Mouse (Mus musculus): ENCODE data around the gene Kat14. TPM values are rescaled to one million over a fixed set of nuclear protein-coding genes. Genes with fewer than 3 reads are reported as not detected.

Gene Kat14
- polyA plus RNA-seq, 1 experiment: not detected

DNA sequence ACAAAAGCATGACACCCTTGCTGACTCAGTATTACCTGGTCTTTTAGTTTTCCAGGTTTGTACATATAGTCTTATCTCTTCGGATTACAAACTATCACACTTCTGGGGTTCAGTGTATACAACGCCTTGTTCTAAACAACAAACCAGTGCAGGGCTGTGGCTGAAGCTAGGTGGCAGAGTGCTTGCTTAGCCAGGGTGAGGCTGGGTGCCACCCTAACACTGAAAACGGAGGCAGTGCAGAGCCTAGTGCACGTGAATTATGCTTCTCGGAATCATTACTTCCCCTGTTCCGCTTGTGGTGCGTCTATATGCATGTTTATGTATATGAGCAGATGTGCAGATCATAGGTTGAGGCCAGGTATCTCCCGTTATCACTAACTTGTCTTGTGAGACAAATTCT, 59.9 kb downstream of the Kat14 start:
- no peak overlapping the region for H3K4me3 ChIP-seq (ENCODE audit: insufficient read depth, low read depth, low read length)
- no peaks in the 10 kb centered on the region for H3K4me1 ChIP-seq (ENCODE audit: control insufficient read depth, insufficient read depth, low read length)
- no peak overlapping the region for H3K27ac ChIP-seq (ENCODE audit: insufficient read depth, low read depth, low read length)
- 84% methylated on average over 8 of the region's 8 CpGs for WGBS
- no peak for TF ChIP-seq CTCF (IDR thresholded peaks at IDR 0.05; ENCODE audit: insufficient read depth, low read depth, low read length)
- no peak for TF ChIP-seq POLR2A (IDR thresholded peaks at IDR 0.05; ENCODE audit: insufficient read depth, low read depth, low read length)

DNA sequence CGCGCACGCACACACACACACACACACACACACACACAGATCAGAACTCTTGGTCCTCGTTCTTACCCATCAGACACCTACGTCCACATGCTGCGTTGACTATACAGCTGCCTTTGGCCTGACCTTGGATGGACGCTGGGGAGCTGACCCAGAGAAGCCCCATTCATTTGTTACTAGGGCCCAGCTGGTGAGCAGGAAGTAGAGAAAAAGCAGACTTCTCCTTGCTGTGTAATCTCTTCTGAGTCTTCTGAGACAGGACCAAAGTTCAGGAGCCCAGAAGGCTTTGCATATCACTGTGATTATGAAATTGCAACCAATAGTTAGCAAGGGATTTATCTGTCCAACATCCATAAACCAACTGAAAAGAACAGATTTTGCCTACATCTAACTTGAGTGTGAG, 60.4 kb downstream of the Kat14 start:
- no peak for TF ChIP-seq POLR2A (IDR thresholded peaks at IDR 0.05; ENCODE audit: insufficient read depth, low read depth, low read length)
- no peak for TF ChIP-seq CTCF (IDR thresholded peaks at IDR 0.05; ENCODE audit: insufficient read depth, low read depth, low read length)
- Histone ChIP-seq H3K4me3 (ENCODE audit: insufficient read depth, low read depth, low read length) (no peak overlapping the region), H3K27ac (ENCODE audit: insufficient read depth, low read depth, low read length) (no peak overlapping the region), H3K4me1 (ENCODE audit: control insufficient read depth, insufficient read depth, low read length) (no peaks in the 10 kb centered on the region)
- WGBS: 84% methylated on average over 7 of the region's 7 CpGs

DNA sequence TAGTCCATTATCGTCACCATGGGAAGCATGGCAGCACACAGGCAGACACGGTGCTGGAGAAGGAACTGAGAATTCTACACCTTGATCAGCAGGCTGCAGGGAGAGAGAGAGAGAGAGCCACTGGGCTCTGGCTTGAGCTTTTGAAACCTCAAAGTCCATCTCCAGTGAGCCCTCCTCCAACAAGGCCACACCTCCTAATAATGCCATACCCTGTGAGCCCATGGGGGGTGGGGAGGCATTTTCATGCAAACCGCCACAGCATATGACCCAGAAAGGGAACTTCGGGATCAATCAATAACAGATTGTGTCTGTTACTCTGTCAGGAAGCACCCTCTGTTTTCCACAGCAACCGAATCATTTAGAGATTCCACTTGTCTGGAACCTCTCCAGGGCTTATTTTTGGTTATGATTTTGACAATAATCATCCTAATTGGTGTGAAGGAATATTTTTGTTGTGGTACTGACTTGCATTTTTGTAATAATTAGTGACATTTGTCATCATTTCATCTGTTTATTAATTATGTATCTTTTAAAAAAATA, 62.6 kb downstream of the Kat14 start:
- TF ChIP-seq CTCF (IDR thresholded peaks at IDR 0.05; ENCODE audit: insufficient read depth, low read depth, low read length) (no peak), POLR2A (IDR thresholded peaks at IDR 0.05; ENCODE audit: insufficient read depth, low read depth, low read length) (no peak)
- no peak overlapping the region for H3K4me3 ChIP-seq (ENCODE audit: insufficient read depth, low read depth, low read length)
- H3K4me1 ChIP-seq (ENCODE audit: control insufficient read depth, insufficient read depth, low read length): no peaks in the 10 kb centered on the region
- no peak overlapping the region for H3K27ac ChIP-seq (ENCODE audit: insufficient read depth, low read depth, low read length)
- WGBS: 73% methylated on average over 5 of the region's 5 CpGs

DNA sequence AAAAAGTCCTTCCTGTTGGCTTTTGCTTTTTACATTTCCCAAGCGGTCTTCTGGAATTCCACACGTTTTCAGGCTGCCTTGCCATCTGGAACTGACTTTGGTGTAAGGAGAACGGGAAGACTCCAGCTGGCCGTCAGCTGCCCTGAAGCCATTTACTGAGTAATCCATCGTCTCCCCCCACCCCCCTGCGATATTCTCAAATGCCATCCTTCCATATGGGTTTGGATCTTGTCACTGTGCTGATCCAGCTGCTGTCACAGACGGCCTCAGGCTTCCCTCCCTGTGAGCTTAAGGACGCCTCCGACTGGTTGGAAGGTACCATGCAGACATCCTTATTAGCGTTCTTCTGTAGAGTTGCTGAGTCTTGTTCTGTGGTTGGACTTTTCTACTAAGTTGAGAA, 66.9 kb downstream of the Kat14 start:
- WGBS: 82% methylated on average over 10 of the region's 10 CpGs
- TF ChIP-seq CTCF (IDR thresholded peaks at IDR 0.05; ENCODE audit: insufficient read depth, low read depth, low read length) (no peak), POLR2A (IDR thresholded peaks at IDR 0.05; ENCODE audit: insufficient read depth, low read depth, low read length) (no peak)
- Histone ChIP-seq H3K27ac (ENCODE audit: insufficient read depth, low read depth, low read length) (no peak overlapping the region), H3K4me1 (ENCODE audit: control insufficient read depth, insufficient read depth, low read length) (no peaks in the 10 kb centered on the region), H3K4me3 (ENCODE audit: insufficient read depth, low read depth, low read length) (no peak overlapping the region)

DNA sequence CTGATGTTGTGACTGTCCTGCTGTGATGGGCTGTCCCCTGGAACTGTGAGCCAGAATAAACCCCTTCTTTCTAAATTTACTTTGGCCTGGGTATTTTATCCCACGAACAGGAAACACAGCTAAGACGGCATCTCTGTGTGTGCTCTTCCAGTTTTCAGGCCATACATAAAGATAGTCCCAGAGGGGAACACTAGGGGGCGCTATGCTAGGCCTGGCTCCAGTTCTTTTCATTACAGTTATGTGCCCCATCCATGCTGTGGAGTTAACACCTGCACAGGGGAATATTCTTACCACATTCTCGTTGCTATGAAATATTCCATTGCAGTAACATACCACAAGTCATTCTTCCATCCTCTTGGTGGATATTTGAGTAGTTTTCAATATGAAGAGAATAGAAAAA, 69.6 kb downstream of the Kat14 start:
- peaks cover 10% of the 10 kb centered on the region for H3K4me1 ChIP-seq (ENCODE audit: control insufficient read depth, insufficient read depth, low read length)
- no peak overlapping the region for H3K4me3 ChIP-seq (ENCODE audit: insufficient read depth, low read depth, low read length)
- WGBS: 53% methylated on average over 4 of the region's 4 CpGs
- no peak overlapping the region for H3K27ac ChIP-seq (ENCODE audit: insufficient read depth, low read depth, low read length)
- TF ChIP-seq CTCF (IDR thresholded peaks at IDR 0.05; ENCODE audit: insufficient read depth, low read depth, low read length) (no peak), POLR2A (IDR thresholded peaks at IDR 0.05; ENCODE audit: insufficient read depth, low read depth, low read length) (no peak)

DNA sequence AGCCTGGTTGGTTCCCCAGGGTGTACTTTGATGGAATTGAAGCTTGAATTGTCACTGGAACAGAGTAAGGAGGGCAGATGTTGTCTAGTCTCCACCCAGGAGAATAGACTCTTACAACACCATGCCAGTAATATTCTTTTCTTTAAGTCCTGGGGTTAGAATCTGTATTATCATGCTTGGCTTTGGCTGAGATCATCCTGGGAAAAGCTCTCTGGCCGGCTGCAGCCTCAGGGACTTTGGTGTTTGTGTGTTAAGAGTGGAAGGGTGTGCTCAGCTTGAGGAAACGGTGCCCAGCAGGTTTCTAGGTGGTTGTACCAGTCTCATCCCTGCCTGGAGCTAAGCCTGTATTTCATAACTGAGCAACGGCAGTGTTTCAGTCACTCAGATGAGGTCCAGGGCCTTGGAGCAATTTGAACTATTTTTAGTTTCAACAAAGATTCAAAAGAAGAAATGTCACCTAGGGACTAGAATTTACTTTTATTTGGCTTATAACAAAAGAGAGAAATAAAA, 70.5 kb downstream of the Kat14 start:
- H3K4me1 ChIP-seq (ENCODE audit: control insufficient read depth, insufficient read depth, low read length): peaks cover 10% of the 10 kb centered on the region

DNA sequence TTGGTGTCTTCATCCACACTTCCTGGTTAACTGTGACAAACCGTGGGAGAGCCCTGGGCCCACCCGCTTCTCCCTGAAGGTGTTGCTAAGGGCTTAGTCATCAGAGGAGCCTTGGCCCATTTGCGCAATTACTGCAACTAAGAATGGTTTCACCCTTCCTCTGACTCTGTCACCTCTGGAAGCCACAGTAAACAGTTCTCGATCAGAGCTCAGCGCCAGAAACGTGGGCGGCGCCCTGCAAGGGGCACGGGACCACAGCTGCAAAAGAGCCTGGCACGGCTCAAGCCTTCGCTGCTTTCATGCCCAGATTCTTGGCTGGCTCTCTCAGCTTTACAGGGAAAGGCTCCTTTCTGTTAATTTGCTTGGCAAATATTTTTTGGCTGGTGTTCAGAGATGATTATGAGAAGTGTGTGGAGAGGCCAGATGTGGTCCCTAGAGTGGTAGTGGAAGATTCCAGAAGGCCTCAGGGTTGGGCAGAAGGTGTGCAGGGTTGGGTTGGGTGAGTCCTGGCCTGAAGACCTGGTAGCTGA, 72.7 kb downstream of the Kat14 start:
- H3K27ac ChIP-seq (ENCODE audit: insufficient read depth, low read depth, low read length): peak overlapping the region; percentile 61

More for the DNA sequence above, 70.5 kb downstream of the Kat14 start:
- TF ChIP-seq POLR2A (IDR thresholded peaks at IDR 0.05; ENCODE audit: insufficient read depth, low read depth, low read length) (no peak), CTCF (IDR thresholded peaks at IDR 0.05; ENCODE audit: insufficient read depth, low read depth, low read length) (no peak)
- WGBS: 74% methylated on average over 3 of the region's 3 CpGs
- no peak overlapping the region for H3K4me3 ChIP-seq (ENCODE audit: insufficient read depth, low read depth, low read length)
- no peak overlapping the region for H3K27ac ChIP-seq (ENCODE audit: insufficient read depth, low read depth, low read length)

DNA sequence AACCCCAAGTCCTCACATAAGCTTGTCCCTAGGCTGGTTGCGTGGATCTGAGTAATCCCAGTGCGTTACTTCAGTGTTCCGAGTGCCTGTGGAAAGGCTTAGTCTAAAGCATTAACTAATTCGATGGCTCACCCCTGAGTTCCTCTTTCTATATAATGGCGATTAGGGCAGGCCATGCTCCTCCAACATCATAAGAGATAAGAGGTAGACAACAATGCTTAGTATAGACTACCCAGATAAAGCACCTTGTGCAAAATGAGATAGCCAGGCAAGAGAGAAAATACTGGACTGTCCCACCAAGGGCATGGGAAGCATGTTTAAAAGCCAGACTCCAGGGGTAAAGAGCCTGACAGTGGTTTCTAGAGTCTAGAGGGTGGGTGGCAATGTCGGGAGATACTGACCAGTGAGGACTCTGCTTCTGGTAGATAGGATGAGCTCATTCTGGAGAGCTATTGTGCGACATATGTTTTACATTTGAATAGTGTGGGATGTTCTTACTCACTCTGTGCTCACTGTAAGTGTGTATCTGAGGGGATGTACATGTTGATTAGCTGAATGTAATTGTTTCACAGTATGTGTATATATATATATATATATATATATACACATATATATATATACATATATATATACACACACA, 77.7 kb downstream of the Kat14 start:
- H3K4me3 ChIP-seq (ENCODE audit: insufficient read depth, low read depth, low read length): no peak overlapping the region
- H3K4me1 ChIP-seq (ENCODE audit: control insufficient read depth, insufficient read depth, low read length): peaks cover 7% of the 10 kb centered on the region
- TF ChIP-seq POLR2A (IDR thresholded peaks at IDR 0.05; ENCODE audit: insufficient read depth, low read depth, low read length) (no peak), CTCF (IDR thresholded peaks at IDR 0.05; ENCODE audit: insufficient read depth, low read depth, low read length) (no peak)
- 73% methylated on average over 7 of the region's 7 CpGs for WGBS
- no peak overlapping the region for H3K27ac ChIP-seq (ENCODE audit: insufficient read depth, low read depth, low read length)

More for the DNA sequence above, 72.7 kb downstream of the Kat14 start:
- Histone ChIP-seq H3K4me1 (ENCODE audit: control insufficient read depth, insufficient read depth, low read length) (peaks cover 12% of the 10 kb centered on the region), H3K4me3 (ENCODE audit: insufficient read depth, low read depth, low read length) (no peak overlapping the region)
- TF ChIP-seq CTCF (IDR thresholded peaks at IDR 0.05; ENCODE audit: insufficient read depth, low read depth, low read length): no peak
- TF ChIP-seq POLR2A (IDR thresholded peaks at IDR 0.05; ENCODE audit: insufficient read depth, low read depth, low read length): no peak
- WGBS: 21% methylated on average over 11 of the region's 11 CpGs

DNA sequence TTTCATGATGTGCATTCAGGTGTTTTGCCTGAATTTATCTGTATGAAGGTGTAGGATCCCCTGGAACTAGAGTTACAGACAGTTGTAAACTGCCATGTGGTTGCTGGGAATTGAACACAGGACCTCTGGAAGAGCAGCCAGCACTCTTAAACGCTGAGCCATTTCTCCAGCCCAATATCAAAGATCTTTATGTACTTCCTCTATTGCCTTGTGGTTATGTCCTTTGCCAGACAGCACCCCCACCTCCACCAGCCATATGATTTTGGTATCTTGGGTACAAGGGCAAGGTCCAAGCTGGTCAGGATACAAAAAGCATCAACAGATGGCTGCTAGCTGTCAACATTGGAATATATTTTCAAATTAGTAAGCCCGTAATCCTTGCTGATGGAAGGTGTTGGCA, 81.6 kb downstream of the Kat14 start:
- Histone ChIP-seq H3K4me1 (ENCODE audit: control insufficient read depth, insufficient read depth, low read length) (0 out of 2 replicates have a peak, but pooled peaks cover 3% of the 10 kb centered on the region), H3K27ac (ENCODE audit: insufficient read depth, low read depth, low read length) (no peak overlapping the region), H3K4me3 (ENCODE audit: insufficient read depth, low read depth, low read length) (no peak overlapping the region)
- WGBS: 79% methylated on average over 2 of the region's 2 CpGs
- TF ChIP-seq CTCF (IDR thresholded peaks at IDR 0.05; ENCODE audit: insufficient read depth, low read depth, low read length) (no peak), POLR2A (IDR thresholded peaks at IDR 0.05; ENCODE audit: insufficient read depth, low read depth, low read length) (no peak)

Measured in olfactory bulb, adult 2 months (tissue).